Mouse (Mus musculus) midbrain, embryonic 16.5 days (tissue): ENCODE data around the gene Iqsec1. TPM values are rescaled to one million over a fixed set of nuclear protein-coding genes. Genes with fewer than 3 reads are reported as not detected.

Experiments used
- ATAC-seq: fragments of 200-750 bp; cut with Nextera tagmentation; 2 replicates; pipeline ENCODE4 v1.8.0; 2017; ENCODE audit warnings: moderate TSS enrichment
- H3K27ac ChIP-seq: fragments of 300-500 bp; sonication (generic); 2 replicates; pipeline ENCODE4 v1.5.1; 2014; ENCODE audit warnings: mild to moderate bottlenecking, low read length, mixed read lengths
- H3K27me3 ChIP-seq: fragments of 300-500 bp; sonication (generic); 2 replicates; pipeline ENCODE4 v1.6.1; 2014; ENCODE audit warnings: low read depth, low read length, mixed read lengths; ENCODE audit not compliant: control insufficient read depth, insufficient read depth
- H3K36me3 ChIP-seq: fragments of 300-500 bp; sonication (generic); 2 replicates; pipeline ENCODE4 v1.6.1; 2014; ENCODE audit warnings: mild to moderate bottlenecking, low read length, moderate library complexity, mixed read lengths; ENCODE audit not compliant: control insufficient read depth, insufficient read depth
- H3K4me1 ChIP-seq: fragments of 300-500 bp; sonication (generic); 2 replicates; pipeline ENCODE4 v1.6.1; 2014; ENCODE audit warnings: mild to moderate bottlenecking, low read length, mixed read lengths; ENCODE audit not compliant: control insufficient read depth, insufficient read depth
- H3K4me2 ChIP-seq: fragments of 300-500 bp; sonication (generic); 2 replicates; pipeline ENCODE4 v1.6.1; 2014; ENCODE audit warnings: mild to moderate bottlenecking, low read length, mixed read lengths
- H3K4me3 ChIP-seq: fragments of 300-500 bp; sonication (generic); 2 replicates; pipeline ENCODE4 v1.5.1; 2014; ENCODE audit warnings: low read depth, mild to moderate bottlenecking, low read length, moderate library complexity, mixed read lengths
- H3K9ac ChIP-seq: fragments of 300-500 bp; sonication (generic); 2 replicates; pipeline ENCODE4 v1.6.1; 2014; ENCODE audit warnings: low read depth, low read length, mixed read lengths
- H3K9me3 ChIP-seq: fragments of 300-500 bp; sonication (generic); replicated peaks from 2 replicates; pipeline ENCODE4 v1.6.1; 2014; ENCODE audit warnings: mild to moderate bottlenecking, low read length, mixed read lengths; ENCODE audit not compliant: control insufficient read depth, poor library complexity, severe bottlenecking
- WGBS: fragments of 180-500 bp; shearing (Covaris S2); extraction: QIAGEN DNeasy Blood & Tissue Kit; methylation state at CpG from one replicate; pipeline ENCODE4 v1.1.7; 2014; 5-methylcytosine and 5-hydroxymethylcytosine counted together
- polyA plus RNA-seq: library from polyadenylated mRNA; unstranded; fragments of >200 nt; fragmentation: Nextera tagmentation; extraction: Ambion mirVana; gene quantifications from 2 replicates; pipeline ENCODE4 v1.2.1, GENCODE M21; 2015

The Iqsec1 gene
- polyA plus RNA-seq, 1 experiment from 2014 or later: 25.6 TPM

DNA sequence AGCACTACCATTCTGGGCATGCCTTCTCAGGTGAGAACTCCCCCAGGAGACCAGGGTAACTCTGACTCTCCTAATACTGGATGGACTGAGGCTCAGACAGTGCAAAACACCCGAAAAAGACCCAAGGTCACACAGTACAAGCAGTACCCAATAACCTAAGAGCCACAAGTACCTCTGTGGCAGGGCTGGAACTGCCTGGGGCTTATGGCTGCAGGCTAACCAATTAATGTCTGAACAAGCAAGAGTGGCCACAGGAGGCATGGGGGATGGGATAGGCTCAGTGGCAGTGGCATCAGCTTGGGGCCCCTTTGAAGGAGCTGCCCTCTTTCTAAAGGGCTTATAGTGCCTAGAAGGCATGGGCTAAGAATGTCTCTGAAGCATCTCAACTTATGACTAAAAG lies 263.0 kb downstream of the Iqsec1 start:
- Histone ChIP-seq H3K4me2 (no peak overlapping the region), H3K4me1 (peaks cover 31% of the 10 kb centered on the region), H3K9me3 (no peaks in the 10 kb centered on the region), H3K27me3 (no peaks in the 10 kb centered on the region), H3K9ac (no peak overlapping the region), H3K27ac (no peak overlapping the region), H3K36me3 (no peaks in the 10 kb centered on the region), H3K4me3 (no peak overlapping the region)
- ATAC-seq: peak; percentile 34; the same call in 1 of the 2 replicates
- 32% methylated on average over 1 of the region's 1 CpGs for WGBS

DNA sequence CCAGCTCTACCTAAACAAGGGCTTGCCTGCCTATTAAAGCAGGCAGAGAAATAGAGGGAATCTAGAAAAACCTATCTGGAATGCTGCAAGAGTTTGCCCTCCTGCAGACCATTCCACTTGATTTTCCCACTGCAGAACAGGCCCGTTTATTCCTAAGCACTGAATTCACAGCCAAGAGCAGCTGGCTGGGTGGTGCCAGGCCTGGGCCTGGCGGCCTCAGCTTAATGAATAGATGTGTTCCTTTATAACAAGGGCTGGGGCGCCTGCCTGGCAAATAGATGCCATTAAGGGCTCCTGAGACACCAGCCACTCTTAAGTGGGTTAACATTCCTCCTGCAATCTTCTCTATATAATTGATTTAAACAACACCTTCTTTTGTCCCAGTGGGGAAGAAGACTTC lies 265.5 kb downstream of the Iqsec1 start:
- 46% methylated on average over 3 of the region's 3 CpGs for WGBS
- H3K4me1 ChIP-seq: peaks cover 20% of the 10 kb centered on the region
- no peaks in the 10 kb centered on the region for H3K9me3 ChIP-seq
- H3K36me3 ChIP-seq: no peaks in the 10 kb centered on the region
- H3K4me2 ChIP-seq: no peak overlapping the region
- H3K27ac ChIP-seq: no peak overlapping the region
- no peak overlapping the region for H3K4me3 ChIP-seq
- ATAC-seq: no peak
- H3K27me3 ChIP-seq: no peaks in the 10 kb centered on the region
- H3K9ac ChIP-seq: no peak overlapping the region

DNA sequence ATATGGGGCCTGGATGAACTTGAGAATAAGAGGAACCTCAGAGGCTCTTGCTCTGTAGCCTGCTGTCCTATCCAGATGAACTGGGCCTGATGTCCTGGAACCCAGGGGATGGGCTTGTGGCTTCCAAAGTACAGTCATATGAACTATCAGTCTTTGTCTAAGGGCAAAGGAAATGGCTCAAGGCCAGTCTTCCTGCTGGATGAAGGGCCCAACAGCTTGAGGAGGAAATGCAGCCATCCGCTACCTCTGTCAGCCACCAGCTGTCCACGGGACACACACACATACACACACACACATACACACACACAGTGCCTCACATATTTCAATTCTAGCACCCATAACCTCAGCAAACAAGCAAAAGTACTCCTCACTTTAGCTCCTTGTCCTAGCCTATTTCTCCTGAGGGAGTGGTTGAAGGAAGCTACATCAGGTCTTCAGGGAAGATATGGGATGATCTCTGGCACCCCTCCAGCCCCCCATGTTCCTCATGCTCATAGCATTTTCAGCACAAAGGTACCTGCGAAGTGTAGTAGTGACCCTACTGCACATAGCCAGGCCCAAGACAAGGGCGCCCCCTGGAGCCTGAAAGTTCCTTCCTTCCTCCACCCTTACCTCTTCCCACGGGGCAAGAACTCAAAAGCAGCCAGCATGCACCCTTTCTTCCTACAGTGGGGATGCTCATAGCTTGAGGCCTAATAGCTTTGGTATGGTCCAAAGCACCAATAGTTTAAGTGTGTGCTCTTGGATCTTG lies 267.3 kb downstream of the Iqsec1 start:
- Histone ChIP-seq H3K27ac (no peak overlapping the region), H3K9me3 (no peaks in the 10 kb centered on the region), H3K27me3 (no peaks in the 10 kb centered on the region), H3K4me3 (no peak overlapping the region), H3K4me1 (peaks cover 21% of the 10 kb centered on the region), H3K4me2 (no peak overlapping the region), H3K36me3 (no peaks in the 10 kb centered on the region), H3K9ac (no peak overlapping the region)
- 76% methylated on average over 5 of the region's 5 CpGs for WGBS
- ATAC-seq: no peak

GRCm38 (mm10) chr6:90720201-90720600 lies 268.3 kb downstream of the Iqsec1 start:
- Histone ChIP-seq H3K27me3 (no peaks in the 10 kb centered on the region), H3K4me3 (no peak overlapping the region), H3K4me2 (no peak overlapping the region), H3K4me1 (peaks cover 24% of the 10 kb centered on the region), H3K9me3 (no peaks in the 10 kb centered on the region), H3K27ac (no peak overlapping the region), H3K36me3 (no peaks in the 10 kb centered on the region), H3K9ac (no peak overlapping the region)
- ATAC-seq: no peak
- WGBS: 70% methylated on average over 3 of the region's 3 CpGs

DNA sequence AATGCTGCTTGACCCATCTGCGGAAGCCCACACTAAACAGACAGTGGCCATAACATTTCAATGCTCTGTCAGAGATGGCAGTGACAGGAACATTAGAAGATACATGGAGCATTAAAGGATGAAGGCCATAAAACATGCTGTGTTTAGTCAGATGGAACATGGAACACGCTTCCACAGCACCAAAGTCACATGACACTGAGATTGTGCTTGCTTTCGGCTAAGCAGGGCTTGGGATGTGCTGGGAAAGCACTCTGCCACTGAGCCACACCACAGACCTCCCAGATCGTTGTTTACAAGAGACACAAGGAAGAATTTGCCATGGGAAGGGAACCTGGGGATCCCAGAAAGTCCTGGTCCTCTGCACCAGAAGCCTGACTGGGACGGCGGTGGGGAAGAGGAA lies 269.1 kb downstream of the Iqsec1 start:
- Histone ChIP-seq H3K27ac (no peak overlapping the region), H3K36me3 (no peaks in the 10 kb centered on the region), H3K4me3 (no peak overlapping the region), H3K9ac (no peak overlapping the region), H3K9me3 (no peaks in the 10 kb centered on the region), H3K27me3 (no peaks in the 10 kb centered on the region), H3K4me1 (peaks cover 25% of the 10 kb centered on the region), H3K4me2 (no peak overlapping the region)
- ATAC-seq: no peak
- 85% methylated on average over 6 of the region's 6 CpGs for WGBS

DNA sequence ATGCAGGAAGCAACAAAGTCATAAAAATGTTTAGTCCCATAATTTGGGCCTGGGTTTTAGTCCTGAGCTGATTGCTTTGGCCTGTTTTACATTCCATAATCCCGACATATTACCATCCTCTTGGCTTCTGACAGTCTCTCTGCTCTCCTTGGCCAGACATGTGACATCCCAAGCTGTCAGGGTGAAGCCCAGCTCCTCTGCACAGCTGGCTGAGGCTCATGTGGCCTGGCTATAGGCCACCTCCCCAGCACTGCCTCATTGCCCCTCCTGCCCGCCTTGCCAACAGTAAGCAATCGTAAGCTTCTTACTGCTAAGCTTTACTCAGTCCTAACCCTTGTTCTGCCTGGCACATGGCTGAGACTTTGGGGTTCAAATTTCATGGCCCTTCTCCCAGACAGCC lies 270.0 kb downstream of the Iqsec1 start:
- no peaks in the 10 kb centered on the region for H3K36me3 ChIP-seq
- H3K4me2 ChIP-seq: no peak overlapping the region
- no peak for ATAC-seq
- H3K9ac ChIP-seq: no peak overlapping the region
- no peak overlapping the region for H3K4me3 ChIP-seq
- 0 out of 2 replicates have a peak overlapping the region, but pooled peaks have one; percentile 25 for H3K27ac ChIP-seq
- 79% methylated on average over 3 of the region's 3 CpGs for WGBS
- no peaks in the 10 kb centered on the region for H3K27me3 ChIP-seq
- H3K9me3 ChIP-seq: no peaks in the 10 kb centered on the region
- H3K4me1 ChIP-seq: peaks cover 29% of the 10 kb centered on the region

- 76% methylated on average over 1 of the region's 1 CpGs for WGBS
- ATAC-seq: no peak
- H3K36me3 ChIP-seq: no peaks in the 10 kb centered on the region
- H3K9ac ChIP-seq: no peak overlapping the region
- no peak overlapping the region for H3K27ac ChIP-seq
- peaks cover 36% of the 10 kb centered on the region for H3K4me1 ChIP-seq
- H3K4me3 ChIP-seq: no peak overlapping the region
- H3K9me3 ChIP-seq: no peaks in the 10 kb centered on the region
- H3K4me2 ChIP-seq: no peak overlapping the region
- no peaks in the 10 kb centered on the region for H3K27me3 ChIP-seq
Measured at GRCm38 (mm10) chr6:90717711-90718110, 270.8 kb downstream of the Iqsec1 start.

DNA sequence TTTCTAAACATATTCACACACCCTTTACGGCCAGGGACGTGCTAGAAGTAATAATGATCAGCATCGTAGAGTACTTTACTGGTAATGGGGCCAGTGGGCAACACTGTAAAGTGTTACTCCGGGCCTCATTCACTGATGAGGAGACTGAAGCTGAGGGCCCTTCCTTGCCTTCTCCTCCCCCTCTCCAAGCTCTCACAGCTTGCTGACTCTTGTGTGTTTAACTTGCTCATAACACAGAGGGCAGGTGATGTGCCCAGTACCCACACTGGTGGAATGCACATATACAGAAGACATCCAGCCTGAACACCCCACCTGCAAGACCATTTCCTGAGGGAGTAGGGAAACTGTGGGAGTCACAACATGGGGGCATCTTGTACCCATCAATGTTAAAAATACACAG lies 271.6 kb downstream of the Iqsec1 start:
- 43% methylated on average over 4 of the region's 4 CpGs for WGBS
- H3K9ac ChIP-seq: no peak overlapping the region
- no peak overlapping the region; the same call in 1 of the 2 replicates for H3K4me3 ChIP-seq
- no peak overlapping the region for H3K27ac ChIP-seq
- H3K36me3 ChIP-seq: no peaks in the 10 kb centered on the region
- peaks cover 44% of the 10 kb centered on the region for H3K4me1 ChIP-seq
- no peaks in the 10 kb centered on the region for H3K27me3 ChIP-seq
- no peak for ATAC-seq
- H3K4me2 ChIP-seq: peak overlapping the region; percentile 80
- H3K9me3 ChIP-seq: no peaks in the 10 kb centered on the region

DNA sequence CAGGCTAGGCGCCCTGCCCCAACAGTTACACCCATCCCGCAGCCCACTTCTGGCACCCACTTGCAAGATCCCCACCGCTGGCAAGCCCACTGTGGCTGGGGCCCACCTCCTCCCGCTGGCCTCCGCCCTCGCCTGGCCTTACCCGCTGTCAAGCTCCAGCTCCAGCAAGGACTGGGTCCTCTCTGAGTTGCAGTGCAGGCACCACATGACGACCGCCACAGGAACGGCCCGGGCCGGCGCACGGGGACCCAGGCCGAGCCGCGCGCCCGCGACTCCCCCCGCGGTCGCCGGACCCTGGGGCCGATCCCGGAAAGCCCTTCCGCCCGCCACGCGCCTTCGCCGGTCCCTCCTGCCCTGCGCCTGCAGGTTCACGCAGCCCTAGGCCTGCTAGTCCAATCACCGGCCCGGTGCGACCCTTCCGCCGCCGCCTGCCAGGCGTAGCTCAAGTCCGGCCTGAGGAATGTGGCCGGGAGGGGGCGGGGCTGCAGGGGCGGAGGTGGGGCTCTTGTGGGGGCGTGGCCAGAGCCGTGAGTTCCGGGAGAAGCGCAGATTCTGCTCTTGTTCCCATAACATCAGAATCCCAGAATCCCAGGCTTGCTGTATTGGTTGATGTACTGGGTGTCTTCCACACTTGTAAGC lies 272.3 kb downstream of the Iqsec1 start:
- peaks cover 51% of the 10 kb centered on the region for H3K4me1 ChIP-seq
- H3K4me3 ChIP-seq: peak overlapping the region; percentile 49
- 1% methylated on average over 49 of the region's 49 CpGs for WGBS
- ATAC-seq: peak; percentile 56
- H3K4me2 ChIP-seq: peak overlapping the region; percentile 80
- no peaks in the 10 kb centered on the region for H3K9me3 ChIP-seq
- peak overlapping the region; percentile 63 for H3K9ac ChIP-seq
- H3K36me3 ChIP-seq: no peaks in the 10 kb centered on the region
- no peaks in the 10 kb centered on the region for H3K27me3 ChIP-seq
- H3K27ac ChIP-seq: peak overlapping the region; percentile 34; the same call in 1 of the 2 replicates
